Mouse (Mus musculus): ENCODE measurements around the gene Zfp12. TPM values are rescaled to one million over a fixed set of nuclear protein-coding genes. Genes with fewer than 3 reads are reported as not detected.

Zfp12 gene
- total RNA-seq, 4 experiments from 2014 or later: 8.7 to 9.6 (median 9.2) TPM

Other genes with a start within 250 kb of the Zfp12 start
- gene Rnf216, start 122.2 kb upstream of the Zfp12 start, total RNA-seq (2022): 10 to 100 TPM; 22.2 to 24.3 (median 24.0) TPM
- gene Olfr718-ps1, start 87.6 kb upstream of the Zfp12 start, total RNA-seq (2022): not detected
- 1 to 10 TPM; 3.2 to 4.6 (median 4.0) TPM for gene Rbak, start 54.4 kb upstream of the Zfp12 start, total RNA-seq (2022)
- gene Spdye4b, start 54.1 kb upstream of the Zfp12 start, total RNA-seq (2022): not detected
- gene Spdye4a, start 8.3 kb upstream of the Zfp12 start, total RNA-seq (2022): not detected
- 1 to 10 TPM; 5.1 to 6.4 (median 5.5) TPM for gene Zfp316, start 34.9 kb downstream of the Zfp12 start, total RNA-seq (2022)
- under 1 TPM in 1 of 4 experiments, not detected in 3; 0.12 TPM for gene Zfp853, start 58.5 kb downstream of the Zfp12 start, total RNA-seq (2022)
- gene E130309D02Rik, start 80.2 kb downstream of the Zfp12 start, total RNA-seq (2022): 10 to 100 TPM; 13.4 to 20.7 (median 16.7) TPM
- 10 to 100 TPM; 21.0 to 32.2 (median 28.6) TPM for gene Zdhhc4, start 94.1 kb downstream of the Zfp12 start, total RNA-seq (2022)
- gene Grid2ip, start 122.2 kb downstream of the Zfp12 start, total RNA-seq (2022): not detected
- gene Kdelr2, start 168.7 kb downstream of the Zfp12 start, total RNA-seq (2022): 10 to 100 TPM; 45.0 to 54.2 (median 49.3) TPM
- gene Daglb, start 229.4 kb downstream of the Zfp12 start, total RNA-seq (2022): 1 to 10 TPM; 8.1 to 9.3 (median 8.8) TPM

All from heart, adult 8-10 months (tissue).